Mouse (Mus musculus) CD4-positive, CD25-positive, alpha-beta regulatory T cell, adult 4 months (primary cell): ENCODE measurements around the gene Mrps17. TPM values are rescaled to one million over a fixed set of nuclear protein-coding genes. Genes with fewer than 3 reads are reported as not detected.
"Not testable (repeated sequence)": the region's sequence is repeated elsewhere in the genome, so short reads cannot be mapped to it uniquely, and the experiment has no call there.

Experiments used
- ATAC-seq: one replicate; pipeline ENCODE4 v1.8.0; 2017
- polyA plus RNA-seq, 2 experiments: library from polyadenylated mRNA; unstranded; fragments of 100-300 nt; shearing (Covaris generic); gene quantifications; one replicate each; pipeline ENCODE4 v1.2.1; 2017

Gene Mrps17
- 100 to 1,000 TPM; 104 to 138 TPM for polyA plus RNA-seq

GRCm38 (mm10) chr5:129715326-129715861 lies at the start of gene Mrps17:
Gene Mrps17, plus strand, starts transcription at chr5:129715497.
- ATAC-seq, result peak; percentile 99

DNA sequence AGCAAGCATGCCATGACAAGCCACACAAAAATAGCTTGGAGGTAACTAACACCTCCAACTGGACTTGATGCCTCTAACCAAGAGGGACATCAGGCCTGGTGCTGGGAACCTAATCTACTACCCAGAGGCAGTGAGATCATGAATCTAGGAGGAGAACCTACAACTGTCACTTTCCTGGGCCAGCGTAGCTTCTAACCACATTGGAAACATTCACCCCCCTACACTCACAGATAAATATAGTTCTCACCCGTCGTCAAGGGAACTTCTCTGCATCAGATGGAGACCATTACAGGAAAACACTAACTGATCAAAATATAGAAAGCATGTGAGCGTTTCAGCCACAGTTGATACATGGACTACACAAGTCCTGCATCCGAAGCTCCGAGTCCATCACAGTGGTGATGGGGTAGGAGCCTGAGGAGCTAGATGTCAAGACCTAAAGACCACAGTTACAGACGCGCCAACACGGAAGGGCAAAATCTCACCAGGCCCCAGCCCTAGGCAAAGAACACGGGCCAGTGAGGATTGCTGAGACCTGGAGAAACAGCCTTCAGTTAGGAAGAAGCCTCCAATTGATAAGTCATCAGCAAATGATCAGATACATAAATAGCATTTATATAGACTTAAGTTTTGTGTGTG lies 48.9 kb upstream of the Mrps17 start:
- no peak for ATAC-seq

DNA sequence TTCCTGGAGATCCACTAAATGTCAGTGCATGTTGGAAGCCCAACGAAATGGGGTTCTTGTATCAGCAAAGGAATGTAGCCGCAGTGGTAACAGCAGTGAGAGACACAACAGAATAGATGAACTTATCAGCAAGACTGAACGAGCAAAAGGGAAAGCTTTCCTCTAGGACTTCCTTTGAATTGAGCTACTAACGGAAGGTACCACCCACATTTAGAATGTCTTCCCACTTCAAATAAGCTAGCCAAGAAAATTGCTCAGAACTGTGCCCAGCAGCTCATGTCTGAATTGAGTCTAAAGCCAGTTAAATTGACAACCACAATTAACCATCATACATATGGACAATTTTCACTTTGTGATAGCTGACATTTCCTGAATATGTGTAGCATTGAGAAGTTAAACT lies 47.4 kb upstream of the Mrps17 start:
- ATAC-seq, result no peak

GRCm38 (mm10) chr5:129669453-129670035 lies 45.8 kb upstream of the Mrps17 start:
- ATAC-seq, result peak; percentile 21

GRCm38 (mm10) chr5:129670036-129670458 lies 45.2 kb upstream of the Mrps17 start, which contains the start of gene Zfp11:
Gene Zfp11, minus strand, starts transcription at chr5:129670099.
- ATAC-seq, result peak; percentile 87

- ATAC-seq, result not testable (repeated sequence)
Observed at GRCm38 (mm10) chr5:129685141-129685540, 30.2 kb upstream of the Mrps17 start.

DNA sequence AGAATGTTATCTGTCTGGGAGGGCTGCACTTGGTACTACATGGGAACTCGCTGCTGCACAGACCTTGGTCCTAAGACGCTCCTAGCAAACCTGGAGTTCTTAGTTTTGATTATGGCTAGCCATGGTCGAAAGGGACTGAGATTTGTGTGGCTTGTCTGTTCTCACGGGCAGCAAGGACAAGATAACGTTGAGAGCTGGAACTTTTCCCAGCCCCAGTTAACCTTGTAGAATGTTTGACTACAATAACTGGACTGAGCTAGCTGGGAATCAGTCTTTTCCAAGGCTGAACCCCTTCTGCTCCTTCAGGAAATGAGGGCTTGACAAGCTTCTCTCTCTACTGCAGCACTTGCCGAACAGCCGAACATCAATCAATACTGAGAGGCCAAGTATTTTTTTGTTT lies 27.7 kb upstream of the Mrps17 start:
- ATAC-seq, result no peak

GRCm38 (mm10) chr5:129690528-129690927 lies 24.8 kb upstream of the Mrps17 start:
- ATAC-seq, result no peak

DNA sequence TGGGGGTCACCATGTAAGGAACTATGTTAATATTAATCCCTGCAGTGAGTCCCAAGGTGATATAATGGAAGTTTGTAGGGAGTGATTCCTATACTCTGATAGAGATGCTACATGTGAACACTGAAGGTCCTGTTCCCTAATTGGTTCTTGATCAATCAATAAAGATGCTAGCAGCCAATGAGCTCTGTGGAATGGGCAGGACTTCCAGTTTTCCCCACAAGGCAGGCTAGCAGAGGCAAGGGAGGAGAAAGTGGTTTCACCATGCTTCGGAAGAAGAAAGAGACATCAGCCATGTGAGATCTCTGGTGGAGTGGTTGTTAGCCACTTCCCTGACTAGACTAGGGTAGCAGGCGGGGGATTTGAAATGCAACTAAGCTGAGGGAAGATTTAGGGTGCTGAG lies 14.8 kb upstream of the Mrps17 start:
- ATAC-seq, result no peak

- no peak for ATAC-seq
Observed at GRCm38 (mm10) chr5:129701706-129702105, 13.6 kb upstream of the Mrps17 start.

GRCm38 (mm10) chr5:129703368-129703767 lies 11.9 kb upstream of the Mrps17 start:
- no peak for ATAC-seq

DNA sequence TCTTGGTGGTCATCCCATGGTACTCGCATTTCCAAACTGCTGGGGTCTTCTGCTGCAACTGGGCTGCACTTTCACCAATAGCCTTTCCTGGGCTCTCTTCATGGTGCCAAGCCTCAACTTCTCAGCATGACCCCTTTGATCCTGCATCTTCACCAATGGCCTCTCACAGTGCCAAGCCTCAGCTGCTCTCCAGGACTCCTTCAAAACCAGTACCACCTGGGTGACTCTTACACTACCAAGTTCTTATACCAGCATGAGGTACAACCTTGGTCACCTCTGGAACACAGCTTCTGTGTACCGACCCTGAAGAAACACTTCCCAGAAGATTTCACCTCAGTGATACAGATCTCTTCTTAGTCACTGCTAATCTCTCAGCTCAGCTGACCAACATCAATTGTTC lies 6.9 kb upstream of the Mrps17 start, which contains the start of gene Sept14:
Gene Sept14 (minus strand): TSS at position 101 of the 400 bp plus-strand sequence.
- no peak for ATAC-seq

- no peak for ATAC-seq
Observed at GRCm38 (mm10) chr5:129717016-129717415, 1.7 kb downstream of the Mrps17 start.

DNA sequence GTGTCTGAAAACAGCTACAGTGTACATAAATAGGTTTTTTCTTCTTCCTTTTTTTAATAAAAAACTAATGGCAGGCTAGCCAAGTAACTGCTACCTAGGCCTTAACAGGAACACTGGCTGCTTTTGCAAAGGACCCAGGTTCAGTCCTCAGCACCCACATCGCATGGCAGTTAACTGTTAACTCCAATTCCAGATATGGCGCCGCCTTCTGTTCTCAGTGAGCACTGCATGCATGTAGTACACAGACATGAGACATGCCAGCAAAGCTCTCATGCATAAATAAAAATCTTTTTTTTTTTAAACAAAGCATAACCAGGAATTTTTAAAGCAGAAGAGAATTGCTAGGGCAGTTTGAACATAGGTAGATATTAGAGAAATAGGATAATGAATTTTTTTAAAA lies 4.9 kb downstream of the Mrps17 start:
- ATAC-seq, result no peak

DNA sequence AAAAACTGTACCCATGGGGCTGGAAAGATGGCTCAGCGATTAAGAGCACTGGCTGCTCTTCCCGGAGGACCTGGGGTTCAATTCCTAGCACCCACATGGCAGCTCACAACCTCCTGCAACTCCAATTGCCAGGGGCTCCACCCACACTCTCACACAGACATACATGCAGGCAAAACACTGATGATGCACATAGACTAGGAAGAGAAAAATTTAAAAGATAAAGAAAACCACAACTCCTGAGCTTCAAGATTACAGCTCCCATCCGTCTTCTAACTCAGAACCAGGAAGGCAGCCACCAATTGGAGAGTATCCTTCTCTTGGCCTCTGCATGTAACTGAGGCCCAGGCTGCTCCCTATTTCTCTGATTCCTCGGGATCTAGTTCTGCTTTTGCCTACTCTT lies 9.0 kb downstream of the Mrps17 start:
- peak; percentile 19 for ATAC-seq

DNA sequence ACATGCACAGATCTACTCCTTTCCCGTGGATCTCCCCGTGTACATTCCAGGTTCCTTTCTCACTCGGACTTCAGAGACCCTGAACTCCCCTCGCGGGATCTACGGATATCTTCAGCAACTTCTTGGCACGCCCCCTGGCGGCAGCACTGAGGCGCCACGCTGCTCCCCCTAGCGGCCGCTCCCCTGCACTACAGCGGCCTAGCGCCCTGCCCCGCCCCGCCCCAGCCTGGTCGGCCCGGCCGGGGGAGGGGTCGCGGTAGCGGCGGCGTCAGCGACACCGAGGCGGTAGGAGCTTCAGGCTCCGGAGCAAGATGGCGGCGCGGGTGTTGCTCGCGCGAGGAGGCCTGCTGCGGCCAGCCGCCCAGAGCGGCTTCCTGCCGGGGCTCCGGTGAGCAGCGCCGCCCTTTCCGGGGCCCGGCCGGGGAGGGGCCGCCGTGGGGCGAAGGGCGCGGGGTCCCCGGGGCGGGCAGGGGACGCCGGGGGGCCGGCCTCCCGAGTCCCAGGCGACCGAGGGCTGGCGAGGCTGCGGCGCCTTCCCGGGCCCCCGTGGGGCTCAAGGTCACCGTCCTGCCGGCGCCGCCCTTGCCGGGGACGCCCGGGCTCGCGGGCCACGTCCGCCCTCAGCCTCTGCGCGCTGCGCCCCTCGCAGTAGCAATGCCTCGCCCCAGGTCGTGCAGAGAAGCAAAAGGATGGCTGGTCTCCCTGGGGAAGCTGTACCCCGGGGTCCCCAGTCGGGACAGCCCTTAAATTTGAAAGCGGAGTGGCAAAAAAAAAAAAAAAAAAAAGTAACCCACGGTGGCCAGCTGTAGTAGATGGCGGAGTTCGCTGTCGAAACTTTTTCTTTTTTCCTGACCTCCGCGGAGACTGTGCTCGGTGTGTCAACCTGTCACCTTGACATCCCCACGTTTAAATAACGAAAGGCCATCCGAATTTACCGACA lies 9.8 kb downstream of the Mrps17 start, which contains the start of gene Nipsnap2:
Gene Nipsnap2 (plus strand): TSS at position 230 of the 940 bp plus-strand sequence.
- peak; percentile 85 for ATAC-seq

DNA sequence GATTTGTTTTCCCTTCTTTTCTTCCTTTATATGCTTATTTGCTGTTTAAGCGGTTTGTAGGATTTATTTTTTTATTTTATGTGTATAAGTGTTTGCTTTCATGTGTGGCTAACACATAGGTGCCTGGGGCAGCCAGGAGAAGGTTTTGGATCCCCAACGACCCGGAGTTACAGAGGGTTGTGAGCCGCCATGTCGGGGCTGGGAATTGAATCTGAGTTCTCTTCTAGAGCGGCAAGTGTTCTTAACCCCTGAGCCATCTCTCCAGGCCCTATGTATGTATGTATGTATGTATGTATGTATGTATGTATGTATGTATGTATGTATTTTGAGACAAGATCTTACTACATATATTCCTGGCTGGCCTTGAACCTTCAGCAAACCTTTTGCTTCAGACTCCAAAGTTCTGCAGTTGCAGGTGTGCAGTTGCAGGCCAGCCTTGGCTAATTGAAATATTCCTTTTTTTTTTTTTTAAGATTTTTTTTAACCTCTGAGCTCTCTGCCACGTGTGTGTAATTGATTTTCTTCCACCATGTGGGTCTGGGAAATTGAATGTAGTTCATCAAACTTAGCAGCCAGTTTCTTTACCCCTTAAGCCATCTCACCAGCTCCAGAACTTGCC lies 10.6 kb downstream of the Mrps17 start:
- peak; percentile 3 for ATAC-seq

DNA sequence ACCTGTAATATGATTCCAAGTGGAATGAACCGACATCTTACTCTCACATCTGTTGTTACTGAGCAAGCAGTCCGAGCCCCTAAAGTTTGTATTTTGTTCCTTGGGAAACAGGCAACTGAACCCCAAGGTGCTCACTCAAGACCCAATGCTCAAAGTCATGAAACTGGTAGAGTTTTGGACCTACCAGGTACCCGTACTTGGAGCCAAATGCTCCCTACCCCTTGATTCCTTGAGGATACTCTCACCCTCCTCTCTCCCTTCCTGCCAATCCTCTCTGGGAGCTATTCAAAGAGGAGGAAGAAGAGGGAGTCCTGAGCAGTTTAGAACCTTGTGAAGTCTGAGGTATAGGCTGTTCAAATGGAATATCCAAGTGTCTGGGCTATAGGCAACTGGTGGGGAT lies 11.5 kb downstream of the Mrps17 start:
- no peak for ATAC-seq

DNA sequence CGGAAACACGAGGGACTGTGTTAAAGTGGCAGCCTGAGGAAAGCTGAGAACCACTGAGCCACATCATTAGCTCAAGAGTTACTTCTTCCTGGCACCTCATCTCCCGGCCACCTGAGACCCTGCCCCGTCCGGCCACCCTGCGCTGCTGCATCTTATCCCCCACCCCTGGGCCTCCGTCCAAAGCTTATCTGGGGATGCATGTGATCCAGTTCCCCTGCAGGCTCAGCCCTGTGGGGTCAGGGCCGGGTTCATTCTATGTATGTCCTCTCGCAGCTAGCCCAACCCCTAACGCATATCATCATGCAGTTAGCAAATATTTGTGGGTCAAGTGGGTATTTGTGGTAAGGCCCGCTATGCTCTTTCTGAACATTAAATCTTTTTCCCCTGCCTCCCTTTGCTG lies 14.0 kb downstream of the Mrps17 start:
- no peak for ATAC-seq

GRCm38 (mm10) chr5:129730344-129730743 lies 15.0 kb downstream of the Mrps17 start:
- no peak for ATAC-seq

DNA sequence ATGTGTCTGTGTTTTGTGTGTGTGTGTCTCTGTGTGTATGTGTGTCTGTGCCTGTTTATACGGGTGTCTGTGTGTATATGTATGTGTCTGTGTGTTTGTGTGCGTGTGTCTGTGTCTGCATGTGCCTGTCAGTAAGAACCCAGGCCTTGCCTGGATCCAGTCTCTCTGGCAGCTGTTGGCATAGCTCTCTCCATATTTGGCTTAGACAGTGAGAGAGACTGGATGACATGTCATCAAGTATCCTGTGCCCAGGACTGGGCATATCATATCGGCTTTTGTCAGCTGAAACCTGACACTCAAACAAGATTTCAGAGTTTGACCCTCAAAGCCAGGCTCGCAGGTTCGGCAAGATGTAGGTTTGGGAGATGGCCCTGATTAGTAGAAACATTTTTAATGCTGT lies 15.7 kb downstream of the Mrps17 start:
- ATAC-seq, result no peak

DNA sequence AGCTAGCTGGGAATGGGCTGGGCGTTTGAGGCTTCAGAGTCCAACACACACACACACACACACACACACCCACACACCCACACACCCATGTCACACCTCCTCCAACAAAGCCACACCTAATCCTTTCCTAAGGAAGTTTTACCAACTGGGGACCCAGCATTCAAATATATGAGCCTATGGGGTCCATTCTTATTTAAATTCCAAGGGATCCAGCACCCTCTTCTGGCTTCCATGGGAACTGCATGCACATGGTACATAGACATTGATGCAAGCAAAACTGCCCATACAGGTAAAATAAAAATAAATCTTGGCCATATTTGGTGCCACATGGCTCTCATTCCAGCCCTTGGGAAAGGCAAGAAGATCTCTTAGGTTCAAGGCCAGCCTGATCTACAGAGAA lies 25.7 kb downstream of the Mrps17 start:
- ATAC-seq, result no peak
